Mouse (Mus musculus): ENCODE measurements around the gene Jrkl. TPM values are rescaled to one million over a fixed set of nuclear protein-coding genes. Genes with fewer than 3 reads are reported as not detected.

Gene Jrkl
- 4.3 and 4.7 TPM in 2 replicates for total RNA-seq (2014; rRNA removed)
- polyA plus RNA-seq (2015; fragmentation: Nextera tagmentation; extraction: Ambion mirVana): 4.2 and 4.3 TPM in 2 replicates

- DNase-seq (ENCODE audit: low spot score): peak; percentile 38
- TF ChIP-seq CTCF (IDR thresholded peaks at IDR 0.05): no peak
- no peaks in the 10 kb centered on the region for H3K27me3 ChIP-seq (ENCODE audit: insufficient read depth, low read length)
- H3K4me3 ChIP-seq (ENCODE audit: low read depth, low read length): peak within 1 kb of the TSS; percentile 66
- peaks cover 16% of the 10 kb centered on the region; the same call in 1 of the 2 replicates for H3K4me1 ChIP-seq (ENCODE audit: insufficient read depth, low read length)
- 7% methylated on average over 10 of the region's 10 CpGs for WGBS
- peak within 1 kb of the TSS; percentile 58 for H3K4me2 ChIP-seq (ENCODE audit: low read depth, low read length, poor library complexity, severe bottlenecking)
- no peak for ATAC-seq (ENCODE audit: low FRiP score)
- no peaks in the 10 kb centered on the region for H3K9me3 ChIP-seq (ENCODE audit: low read length)
- no peaks in the 10 kb centered on the region for H3K36me3 ChIP-seq (ENCODE audit: insufficient read depth, low read length)
- peak within 1 kb of the TSS; percentile 65 for H3K27ac ChIP-seq (ENCODE audit: low read depth, low read length)
- peak within 1 kb of the TSS; percentile 64 for H3K9ac ChIP-seq (replicated peaks; ENCODE audit: low read length, poor library complexity, severe bottlenecking)
Observed at GRCm38 (mm10) chr9:13245481-13245880, at the start of gene Jrkl. Jrkl (minus strand) TSS chr9:13245829.

- H3K9me3 ChIP-seq (ENCODE audit: low read length): no peaks in the 10 kb centered on the region
- H3K9ac ChIP-seq (replicated peaks; ENCODE audit: low read length, poor library complexity, severe bottlenecking): no peak overlapping the region
- no peak for DNase-seq (ENCODE audit: low spot score)
- no peak for ATAC-seq (ENCODE audit: low FRiP score)
- no peak for TF ChIP-seq CTCF (IDR thresholded peaks at IDR 0.05)
- no peak overlapping the region for H3K4me2 ChIP-seq (ENCODE audit: low read depth, low read length, poor library complexity, severe bottlenecking)
- no peak overlapping the region for H3K27ac ChIP-seq (ENCODE audit: low read depth, low read length)
- WGBS: 76% methylated on average over 2 of the region's 2 CpGs
- H3K36me3 ChIP-seq (ENCODE audit: insufficient read depth, low read length): 0 out of 2 replicates have a peak, but pooled peaks cover 6% of the 10 kb centered on the region
- H3K4me3 ChIP-seq (ENCODE audit: low read depth, low read length): no peak overlapping the region
- H3K27me3 ChIP-seq (ENCODE audit: insufficient read depth, low read length): no peaks in the 10 kb centered on the region
- H3K4me1 ChIP-seq (ENCODE audit: insufficient read depth, low read length): no peaks in the 10 kb centered on the region
Observed at GRCm38 (mm10) chr9:13287482-13287881, 41.9 kb upstream of the Jrkl start.

- Histone ChIP-seq H3K4me1 (ENCODE audit: insufficient read depth, low read length) (no peaks in the 10 kb centered on the region), H3K27ac (ENCODE audit: low read depth, low read length) (no peak overlapping the region), H3K9ac (replicated peaks; ENCODE audit: low read length, poor library complexity, severe bottlenecking) (no peak overlapping the region), H3K4me3 (ENCODE audit: low read depth, low read length) (no peak overlapping the region), H3K36me3 (ENCODE audit: insufficient read depth, low read length) (no peaks in the 10 kb centered on the region), H3K9me3 (ENCODE audit: low read length) (no peaks in the 10 kb centered on the region), H3K4me2 (ENCODE audit: low read depth, low read length, poor library complexity, severe bottlenecking) (no peak overlapping the region), H3K27me3 (ENCODE audit: insufficient read depth, low read length) (no peaks in the 10 kb centered on the region)
- TF ChIP-seq CTCF (IDR thresholded peaks at IDR 0.05): no peak
- ATAC-seq (ENCODE audit: low FRiP score) (no peak), DNase-seq (ENCODE audit: low spot score) (no peak)
- 87% methylated on average over 1 of the region's 1 CpGs for WGBS
Observed at GRCm38 (mm10) chr9:13273219-13273618, 27.6 kb upstream of the Jrkl start.

GRCm38 (mm10) chr9:13260980-13261379, 15.4 kb upstream of the Jrkl start:
- Histone ChIP-seq H3K27me3 (ENCODE audit: insufficient read depth, low read length) (no peaks in the 10 kb centered on the region), H3K9me3 (ENCODE audit: low read length) (no peaks in the 10 kb centered on the region), H3K9ac (replicated peaks; ENCODE audit: low read length, poor library complexity, severe bottlenecking) (no peak overlapping the region), H3K27ac (ENCODE audit: low read depth, low read length) (no peak overlapping the region), H3K4me2 (ENCODE audit: low read depth, low read length, poor library complexity, severe bottlenecking) (no peak overlapping the region), H3K4me3 (ENCODE audit: low read depth, low read length) (no peak overlapping the region), H3K36me3 (ENCODE audit: insufficient read depth, low read length) (no peaks in the 10 kb centered on the region), H3K4me1 (ENCODE audit: insufficient read depth, low read length) (no peaks in the 10 kb centered on the region)
- 90% methylated on average over 3 of the region's 3 CpGs for WGBS
- TF ChIP-seq CTCF (IDR thresholded peaks at IDR 0.05): no peak
- DNase-seq (ENCODE audit: low spot score) (no peak), ATAC-seq (ENCODE audit: low FRiP score) (no peak)

GRCm38 (mm10) chr9:13258173-13258572, 12.5 kb upstream of the Jrkl start:
- TF ChIP-seq CTCF (IDR thresholded peaks at IDR 0.05): no peak
- H3K9ac ChIP-seq (replicated peaks; ENCODE audit: low read length, poor library complexity, severe bottlenecking): no peak overlapping the region
- DNase-seq (ENCODE audit: low spot score) (no peak), ATAC-seq (ENCODE audit: low FRiP score) (no peak)
- no peaks in the 10 kb centered on the region for H3K9me3 ChIP-seq (ENCODE audit: low read length)
- H3K4me2 ChIP-seq (ENCODE audit: low read depth, low read length, poor library complexity, severe bottlenecking): no peak overlapping the region
- no peaks in the 10 kb centered on the region for H3K4me1 ChIP-seq (ENCODE audit: insufficient read depth, low read length)
- 94% methylated on average over 2 of the region's 2 CpGs for WGBS
- H3K36me3 ChIP-seq (ENCODE audit: insufficient read depth, low read length): no peaks in the 10 kb centered on the region
- H3K27ac ChIP-seq (ENCODE audit: low read depth, low read length): no peak overlapping the region
- no peak overlapping the region for H3K4me3 ChIP-seq (ENCODE audit: low read depth, low read length)
- H3K27me3 ChIP-seq (ENCODE audit: insufficient read depth, low read length): no peaks in the 10 kb centered on the region

GRCm38 (mm10) chr9:13256726-13257125, 11.1 kb upstream of the Jrkl start:
- Histone ChIP-seq H3K27me3 (ENCODE audit: insufficient read depth, low read length) (no peaks in the 10 kb centered on the region), H3K27ac (ENCODE audit: low read depth, low read length) (no peak overlapping the region), H3K4me2 (ENCODE audit: low read depth, low read length, poor library complexity, severe bottlenecking) (no peak overlapping the region), H3K4me3 (ENCODE audit: low read depth, low read length) (no peak overlapping the region), H3K36me3 (ENCODE audit: insufficient read depth, low read length) (no peaks in the 10 kb centered on the region), H3K9me3 (ENCODE audit: low read length) (no peaks in the 10 kb centered on the region), H3K4me1 (ENCODE audit: insufficient read depth, low read length) (no peaks in the 10 kb centered on the region), H3K9ac (replicated peaks; ENCODE audit: low read length, poor library complexity, severe bottlenecking) (no peak overlapping the region)
- WGBS: 100% methylated on average over 1 of the region's 1 CpGs
- DNase-seq (ENCODE audit: low spot score): no peak
- no peak for TF ChIP-seq CTCF (IDR thresholded peaks at IDR 0.05)
- no peak for ATAC-seq (ENCODE audit: low FRiP score)
